Mouse (Mus musculus) brain, embryonic 14.5 days (tissue): ENCODE results near the gene Tmx1.

Experiments used
- CTCF ChIP-seq: fragments of 200-500 bp; IDR thresholded peaks from 2 replicates; pipeline ENCODE4 v1.5.1; 2012; ENCODE audit warnings: inconsistent platforms, mild to moderate bottlenecking, moderate library complexity, borderline replicate concordance; ENCODE audit not compliant: insufficient read depth, insufficient read length; ENCODE audit errors: extremely low read depth
- POLR2A ChIP-seq: fragments of 200-500 bp; IDR thresholded peaks from 2 replicates; pipeline ENCODE4 v1.6.1; 2012; ENCODE audit warnings: mild to moderate bottlenecking, inconsistent platforms, borderline replicate concordance; ENCODE audit not compliant: poor library complexity, insufficient read depth, insufficient read length, severe bottlenecking; ENCODE audit errors: extremely low read depth

- TF ChIP-seq CTCF (no peak), POLR2A (no peak)
Observed at GRCm38 (mm10) chr12:70498091-70498490, 45.2 kb downstream of the Tmx1 start.
